Mouse (Mus musculus) bone marrow macrophage, adult 2 months (primary cell): Measurements from ENCODE around the gene Mpp1.

Experiments used
- CTCF ChIP-seq: IDR thresholded peaks from 2 replicates; pipeline ENCODE4 v1.5.1; 2012; ENCODE audit warnings: low read depth, mild to moderate bottlenecking, low read length, moderate library complexity
- POLR2A ChIP-seq: IDR thresholded peaks from 2 replicates; pipeline ENCODE4 v1.6.1; 2012; ENCODE audit warnings: mild to moderate bottlenecking, low read depth, low read length, borderline replicate concordance

- TF ChIP-seq CTCF (no peak), POLR2A (no peak)
Observed at GRCm38 (mm10) chrX:75083982-75084773, 46.6 kb downstream of the Mpp1 start.
